Mouse (Mus musculus) midbrain, embryonic 12.5 days (tissue): ENCODE results near the gene Kif27. TPM values are rescaled to one million over a fixed set of nuclear protein-coding genes. Genes with fewer than 3 reads are reported as not detected.

Experiments used
- ATAC-seq: fragments of 200-750 bp; cut with Nextera tagmentation; 2 replicates; pipeline ENCODE4 v1.8.0; 2017; ENCODE audit warnings: low read depth, moderate TSS enrichment, moderate library complexity; ENCODE audit not compliant: low FRiP score
- H3K27ac ChIP-seq: fragments of 300-500 bp; sonication (generic); replicated peaks from 2 replicates; pipeline ENCODE4 v1.5.1; 2016; ENCODE audit warnings: mild to moderate bottlenecking
- H3K27me3 ChIP-seq: fragments of 300-500 bp; sonication (generic); 2 replicates; pipeline ENCODE4 v1.6.1; 2016; ENCODE audit warnings: mild to moderate bottlenecking
- H3K36me3 ChIP-seq: fragments of 300-500 bp; sonication (generic); 2 replicates; pipeline ENCODE4 v1.6.1; 2016
- H3K4me1 ChIP-seq: fragments of 300-500 bp; sonication (generic); 2 replicates; pipeline ENCODE4 v1.6.1; 2016
- H3K4me2 ChIP-seq: fragments of 300-500 bp; sonication (generic); replicated peaks from 2 replicates; pipeline ENCODE4 v1.6.1; 2016; ENCODE audit warnings: mild to moderate bottlenecking, moderate library complexity
- H3K4me3 ChIP-seq: fragments of 300-500 bp; sonication (generic); 2 replicates; pipeline ENCODE4 v1.5.1; 2016; ENCODE audit warnings: mild to moderate bottlenecking
- H3K9ac ChIP-seq: fragments of 300-500 bp; sonication (generic); replicated peaks from 2 replicates; pipeline ENCODE4 v1.6.1; 2016; ENCODE audit warnings: mild to moderate bottlenecking, moderate library complexity
- H3K9me3 ChIP-seq: fragments of 300-500 bp; sonication (generic); 2 replicates; pipeline ENCODE4 v1.6.1; 2016; ENCODE audit warnings: mild to moderate bottlenecking
- WGBS: fragments of 180-500 bp; shearing (Covaris S2); methylation state at CpG from one replicate; pipeline ENCODE4 v1.1.7; 2016; 5-methylcytosine and 5-hydroxymethylcytosine counted together
- polyA plus RNA-seq: library from polyadenylated mRNA; unstranded; fragments of >200 nt; fragmentation: Nextera tagmentation; extraction: Ambion mirVana; gene quantifications from 2 replicates; pipeline ENCODE4 v1.2.1, GENCODE M21; 2016

Gene Kif27
- polyA plus RNA-seq, 1 experiment from 2014 or later = 1.3 TPM

DNA sequence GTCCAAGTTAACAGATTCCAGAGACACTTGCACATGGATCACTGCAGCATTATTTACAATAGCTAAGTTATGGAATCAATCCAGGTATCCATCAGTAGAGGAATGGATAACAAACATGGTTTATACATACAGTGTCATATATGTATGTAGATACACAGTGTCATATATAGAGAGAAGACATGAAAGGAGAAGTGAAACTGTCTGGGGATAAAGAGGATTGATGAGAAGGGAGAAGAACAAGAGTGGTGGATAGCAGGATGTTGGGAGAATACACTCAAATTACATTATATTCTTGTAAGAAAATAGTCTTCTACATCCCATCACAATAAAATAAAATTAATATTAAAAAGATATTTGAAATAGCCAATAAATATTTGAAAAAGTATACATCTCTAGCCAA lies 5.9 kb downstream of the Kif27 start:
- Histone ChIP-seq H3K9me3 (no peaks in the 10 kb centered on the region), H3K4me1 (no peaks in the 10 kb centered on the region), H3K4me3 (no peak overlapping the region), H3K9ac (no peak overlapping the region), H3K36me3 (no peaks in the 10 kb centered on the region), H3K27ac (no peak overlapping the region), H3K27me3 (no peaks in the 10 kb centered on the region; the same call in 1 of the 2 replicates), H3K4me2 (no peak overlapping the region)
- no peak for ATAC-seq

DNA sequence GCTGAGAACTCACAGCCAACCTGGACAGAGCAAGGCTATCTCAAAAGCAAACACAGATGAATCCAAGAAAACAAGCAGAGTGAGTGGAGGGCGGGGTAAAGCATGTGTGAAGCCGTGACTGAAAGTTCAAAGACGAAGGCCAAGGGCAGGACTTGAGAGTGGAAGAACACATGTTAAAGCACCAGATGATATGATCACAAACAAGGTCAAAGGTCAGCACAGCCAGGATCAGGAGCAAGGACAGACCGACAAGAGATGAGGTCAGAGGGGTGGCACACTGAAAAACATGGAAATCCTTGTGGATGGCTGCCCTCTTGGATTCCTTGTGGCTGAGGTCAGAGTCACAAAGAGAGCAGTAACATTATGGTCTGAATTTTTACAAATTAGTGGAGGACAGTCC lies 8.3 kb downstream of the Kif27 start:
- no peak for ATAC-seq
- WGBS = 79% methylated on average over 4 of the region's 4 CpGs
- no peaks in the 10 kb centered on the region for H3K27me3 ChIP-seq

DNA sequence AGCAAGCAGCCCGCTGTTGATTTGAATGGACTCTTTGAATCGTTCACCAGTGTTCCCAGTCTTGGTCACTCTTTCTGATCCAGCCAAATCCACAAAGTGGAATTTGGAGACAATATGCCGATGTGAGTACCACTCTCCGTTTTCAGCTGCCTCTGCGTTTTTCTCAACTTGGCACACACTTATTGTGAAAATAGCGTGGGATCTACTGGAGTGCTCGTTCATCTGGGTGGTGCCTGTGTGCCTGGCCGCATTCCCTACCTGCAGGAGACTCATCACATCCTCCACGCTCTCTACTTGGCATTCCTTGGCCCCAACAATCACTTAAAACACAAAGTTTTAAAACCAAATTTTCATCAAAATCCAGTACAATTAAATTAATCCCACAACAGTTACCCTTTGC lies 14.4 kb downstream of the Kif27 start:
- H3K36me3 ChIP-seq = no peaks in the 10 kb centered on the region
- no peak overlapping the region for H3K27ac ChIP-seq
- no peaks in the 10 kb centered on the region for H3K4me1 ChIP-seq
- H3K27me3 ChIP-seq = no peaks in the 10 kb centered on the region
- 83% methylated on average over 9 of the region's 9 CpGs for WGBS
- no peak for ATAC-seq
- H3K4me2 ChIP-seq = no peak overlapping the region
- H3K9ac ChIP-seq = no peak overlapping the region
- no peaks in the 10 kb centered on the region for H3K9me3 ChIP-seq
- no peak overlapping the region for H3K4me3 ChIP-seq

More for the DNA sequence above, 8.3 kb downstream of the Kif27 start:
- H3K4me2 ChIP-seq = no peak overlapping the region
- H3K27ac ChIP-seq = no peak overlapping the region
- no peaks in the 10 kb centered on the region for H3K9me3 ChIP-seq
- no peaks in the 10 kb centered on the region for H3K4me1 ChIP-seq
- no peak overlapping the region for H3K9ac ChIP-seq
- no peaks in the 10 kb centered on the region for H3K36me3 ChIP-seq
- H3K4me3 ChIP-seq = no peak overlapping the region

DNA sequence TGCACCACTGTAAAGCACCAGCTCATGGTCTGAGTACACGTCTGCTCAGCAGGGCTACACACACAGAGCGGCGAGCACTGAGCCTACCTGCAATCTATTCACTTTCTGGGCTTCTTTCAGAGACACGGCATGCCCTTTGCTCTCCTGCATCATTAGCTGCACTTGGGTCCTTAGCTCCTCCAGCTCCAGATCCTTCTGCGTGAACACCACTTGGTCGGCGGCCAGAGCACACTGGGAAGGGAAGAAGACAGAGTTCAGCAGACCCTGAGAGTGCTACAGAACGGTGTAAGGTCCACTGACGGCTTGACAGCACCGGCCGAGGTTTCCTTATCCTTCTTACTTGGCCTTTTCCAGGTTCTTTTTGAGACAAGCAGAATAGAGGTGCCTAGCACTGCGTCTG lies 21.5 kb downstream of the Kif27 start:
- Histone ChIP-seq H3K4me2 (no peak overlapping the region), H3K36me3 (no peaks in the 10 kb centered on the region), H3K4me3 (no peak overlapping the region), H3K27me3 (no peaks in the 10 kb centered on the region), H3K9ac (no peak overlapping the region), H3K4me1 (no peaks in the 10 kb centered on the region), H3K27ac (no peak overlapping the region), H3K9me3 (no peaks in the 10 kb centered on the region)
- 84% methylated on average over 12 of the region's 12 CpGs for WGBS
- ATAC-seq = no peak

DNA sequence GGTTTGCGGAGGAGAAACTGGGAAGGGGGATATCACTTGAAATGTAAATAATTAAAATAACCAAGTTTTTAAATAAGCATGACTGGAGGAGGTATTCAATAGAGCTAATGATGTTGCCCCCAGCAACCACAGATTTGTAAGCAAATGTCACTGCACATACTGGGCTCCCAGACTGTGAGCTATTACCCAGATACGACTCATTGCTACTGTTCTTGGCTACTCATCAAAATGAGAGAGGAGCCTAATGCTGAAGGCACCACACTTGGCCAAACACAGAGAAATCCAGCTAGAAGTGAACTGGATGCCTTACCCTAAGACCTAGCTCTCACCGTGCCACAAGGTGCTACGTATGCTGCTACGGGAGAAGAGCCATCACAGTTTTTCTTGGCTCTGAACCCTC lies 24.8 kb downstream of the Kif27 start:
- no peak overlapping the region for H3K27ac ChIP-seq
- 95% methylated on average over 5 of the region's 5 CpGs for whole genome bisulfite sequencing
- no peaks in the 10 kb centered on the region for H3K9me3 ChIP-seq
- no peak overlapping the region for H3K4me3 ChIP-seq
- no peak overlapping the region for H3K4me2 ChIP-seq
- H3K9ac ChIP-seq = no peak overlapping the region
- ATAC-seq = no peak
- no peaks in the 10 kb centered on the region for H3K4me1 ChIP-seq
- H3K36me3 ChIP-seq = no peaks in the 10 kb centered on the region
- H3K27me3 ChIP-seq = no peaks in the 10 kb centered on the region

DNA sequence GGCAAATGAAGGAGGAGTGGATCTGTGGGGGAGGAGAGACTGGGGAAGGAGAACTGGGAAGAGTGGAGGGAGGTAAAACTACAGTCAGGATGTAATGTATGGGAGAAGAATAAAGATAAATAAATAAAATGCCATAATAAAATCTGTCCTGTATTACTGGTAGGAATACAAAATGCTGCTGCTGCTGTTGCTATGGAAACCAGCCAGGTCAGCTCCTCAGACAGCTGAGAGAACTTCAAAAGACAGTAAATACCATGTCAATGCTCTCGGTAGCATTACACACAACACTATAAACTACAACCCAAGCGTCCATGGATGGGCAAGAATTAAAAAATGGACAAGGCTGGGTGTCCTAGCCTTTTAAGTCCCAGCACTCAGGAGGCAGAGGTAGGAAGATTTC lies 41.2 kb downstream of the Kif27 start:
- Histone ChIP-seq H3K36me3 (no peaks in the 10 kb centered on the region), H3K27ac (no peak overlapping the region), H3K4me2 (no peak overlapping the region), H3K27me3 (no peaks in the 10 kb centered on the region), H3K4me1 (no peaks in the 10 kb centered on the region), H3K4me3 (no peak overlapping the region), H3K9me3 (no peaks in the 10 kb centered on the region), H3K9ac (no peak overlapping the region)
- whole genome bisulfite sequencing = 68% methylated on average over 2 of the region's 2 CpGs
- ATAC-seq = no peak

DNA sequence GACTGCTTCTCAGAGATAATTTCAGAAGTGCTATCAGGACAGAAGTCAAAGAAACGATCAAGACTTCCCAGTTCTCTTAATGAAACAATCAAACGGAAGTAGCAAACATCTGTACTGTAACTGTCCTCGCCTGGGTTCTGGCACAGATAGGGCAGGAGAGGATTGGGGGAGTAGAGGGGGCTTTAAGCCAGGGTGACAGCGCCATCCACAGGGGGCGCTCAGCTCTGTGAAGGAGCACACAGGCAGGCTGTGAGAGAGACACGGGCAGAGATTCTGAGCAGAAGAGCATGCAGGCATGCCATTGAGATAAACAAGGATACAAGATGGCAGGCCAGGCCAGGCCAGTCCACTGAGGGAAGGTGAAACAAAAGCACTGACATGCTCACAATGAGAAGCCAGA lies 43.9 kb downstream of the Kif27 start:
- no peak for ATAC-seq
- H3K9me3 ChIP-seq = no peaks in the 10 kb centered on the region
- no peak overlapping the region for H3K9ac ChIP-seq
- H3K27ac ChIP-seq = no peak overlapping the region
- no peaks in the 10 kb centered on the region for H3K27me3 ChIP-seq
- no peaks in the 10 kb centered on the region for H3K36me3 ChIP-seq
- no peaks in the 10 kb centered on the region for H3K4me1 ChIP-seq
- WGBS = 63% methylated on average over 6 of the region's 6 CpGs
- no peak overlapping the region for H3K4me2 ChIP-seq
- no peak overlapping the region for H3K4me3 ChIP-seq

DNA sequence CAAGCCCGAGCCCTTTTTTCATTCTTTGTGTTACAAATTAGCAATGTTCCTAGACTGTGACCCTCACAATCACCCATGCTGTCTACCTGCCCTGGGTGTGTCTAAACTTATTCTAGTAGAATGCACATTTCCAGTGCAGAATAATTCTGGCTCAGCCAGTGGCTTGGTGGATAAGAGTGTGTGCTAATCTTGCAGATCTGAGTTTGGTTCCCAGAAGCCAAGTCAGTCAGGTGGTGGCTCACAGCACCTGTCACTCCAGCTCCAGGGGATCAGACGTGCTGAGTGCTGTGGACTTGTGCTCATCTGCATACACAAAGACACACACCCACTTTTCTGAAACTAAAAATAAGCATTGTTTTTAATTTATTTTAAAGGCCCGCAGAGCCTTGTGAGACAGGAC lies 45.2 kb downstream of the Kif27 start:
- 71% methylated on average over 3 of the region's 3 CpGs for WGBS
- Histone ChIP-seq H3K27me3 (no peaks in the 10 kb centered on the region), H3K9ac (no peak overlapping the region), H3K4me3 (no peak overlapping the region), H3K27ac (no peak overlapping the region), H3K9me3 (no peaks in the 10 kb centered on the region), H3K36me3 (no peaks in the 10 kb centered on the region), H3K4me1 (no peaks in the 10 kb centered on the region), H3K4me2 (no peak overlapping the region)
- no peak for ATAC-seq

DNA sequence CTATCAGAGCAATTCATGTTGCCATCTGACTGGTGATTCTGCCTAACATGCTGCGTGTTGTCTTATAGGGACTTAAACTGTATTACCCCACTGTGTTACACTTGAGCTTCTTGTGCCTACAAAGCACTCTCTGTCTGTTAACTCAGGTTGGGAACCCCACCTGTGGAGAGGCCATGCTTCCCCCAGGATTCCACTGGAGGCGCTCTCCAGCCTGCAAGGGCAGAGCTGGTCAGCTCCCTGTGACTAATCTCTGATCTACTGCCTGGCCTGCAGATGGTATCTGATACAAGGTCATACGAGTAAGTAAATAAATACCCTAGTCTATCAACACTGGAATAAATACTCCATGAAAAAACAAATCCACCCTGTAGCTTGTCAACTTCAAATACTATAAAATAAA lies 47.6 kb downstream of the Kif27 start:
- no peak for ATAC-seq

DNA sequence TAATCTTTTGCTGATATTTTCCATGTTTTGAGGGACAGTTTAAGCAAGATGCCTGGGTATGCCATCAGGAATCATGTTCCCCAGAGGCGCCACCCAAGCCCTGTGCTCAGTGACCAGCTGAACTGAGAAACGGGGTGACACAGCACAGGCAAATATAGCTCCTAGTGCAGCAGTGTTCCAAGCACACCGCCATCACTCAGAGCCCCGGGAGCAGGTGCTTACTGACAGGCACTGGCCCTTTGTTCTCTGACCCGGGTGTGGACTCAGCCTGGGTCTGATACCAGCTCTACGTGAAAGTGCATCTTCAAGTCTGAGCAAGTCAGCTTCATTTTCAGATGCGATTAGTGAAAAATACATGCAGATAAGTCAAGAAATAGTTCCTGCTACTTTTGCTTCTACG lies 49.4 kb downstream of the Kif27 start:
- no peak overlapping the region for H3K4me3 ChIP-seq
- H3K36me3 ChIP-seq = no peaks in the 10 kb centered on the region
- 73% methylated on average over 8 of the region's 8 CpGs for WGBS
- H3K9me3 ChIP-seq = no peaks in the 10 kb centered on the region
- no peak overlapping the region for H3K9ac ChIP-seq
- ATAC-seq = no peak
- H3K27ac ChIP-seq = no peak overlapping the region
- no peaks in the 10 kb centered on the region for H3K27me3 ChIP-seq
- H3K4me2 ChIP-seq = no peak overlapping the region
- H3K4me1 ChIP-seq = no peaks in the 10 kb centered on the region

More for the DNA sequence above, 47.6 kb downstream of the Kif27 start:
- H3K4me3 ChIP-seq = no peak overlapping the region
- H3K4me2 ChIP-seq = no peak overlapping the region
- H3K36me3 ChIP-seq = no peaks in the 10 kb centered on the region
- no peaks in the 10 kb centered on the region for H3K9me3 ChIP-seq
- WGBS = 52% methylated on average over 3 of the region's 3 CpGs
- no peaks in the 10 kb centered on the region for H3K4me1 ChIP-seq
- no peaks in the 10 kb centered on the region for H3K27me3 ChIP-seq
- no peak overlapping the region for H3K9ac ChIP-seq
- H3K27ac ChIP-seq = no peak overlapping the region

DNA sequence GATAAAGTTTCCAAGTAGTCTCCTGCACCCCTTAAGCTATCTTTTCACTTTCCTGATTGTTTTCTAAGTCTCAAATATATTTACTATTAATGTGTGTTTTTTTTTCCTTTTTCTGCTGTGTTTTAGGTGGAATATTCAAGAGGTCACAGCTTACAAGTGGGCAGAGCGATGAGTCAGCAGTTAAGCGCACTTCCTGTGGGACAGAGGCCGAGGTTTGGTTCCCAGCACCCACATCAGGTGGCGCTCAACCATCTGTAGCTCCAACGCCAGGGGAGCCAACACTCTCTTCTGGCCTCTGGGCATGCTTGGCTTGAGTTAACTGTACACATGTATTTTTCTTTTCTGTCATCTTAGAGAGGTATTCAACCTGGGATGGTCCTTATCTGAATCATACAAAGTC lies 51.5 kb downstream of the Kif27 start:
- Histone ChIP-seq H3K27ac (no peak overlapping the region), H3K9ac (no peak overlapping the region), H3K27me3 (no peaks in the 10 kb centered on the region), H3K9me3 (no peaks in the 10 kb centered on the region), H3K36me3 (no peaks in the 10 kb centered on the region), H3K4me1 (no peaks in the 10 kb centered on the region), H3K4me3 (no peak overlapping the region), H3K4me2 (no peak overlapping the region)
- 95% methylated on average over 5 of the region's 5 CpGs for WGBS
- no peak for ATAC-seq

DNA sequence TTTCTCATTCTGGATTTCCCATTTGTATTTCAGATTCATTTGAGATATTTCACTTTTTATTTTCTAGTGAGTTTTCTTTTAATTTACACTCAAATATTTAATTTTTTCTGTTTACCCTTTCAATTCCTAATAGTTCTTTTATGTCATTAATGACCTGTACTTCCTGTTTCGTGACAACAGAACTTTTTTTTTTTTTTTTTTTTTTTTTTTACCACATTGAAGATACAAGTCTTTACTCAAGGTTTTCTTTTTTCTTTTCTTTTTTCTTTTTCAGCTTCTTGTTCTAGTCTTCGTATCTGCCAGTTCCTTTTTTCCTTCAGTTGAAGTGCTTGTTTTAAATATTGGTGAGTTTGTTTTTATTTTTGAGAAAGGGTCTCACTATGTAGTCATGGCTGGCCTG lies 53.7 kb downstream of the Kif27 start:
- H3K4me3 ChIP-seq = no peak overlapping the region
- no peaks in the 10 kb centered on the region for H3K9me3 ChIP-seq
- no peaks in the 10 kb centered on the region for H3K27me3 ChIP-seq
- no peak for ATAC-seq
- 89% methylated on average over 2 of the region's 2 CpGs for WGBS
- H3K4me1 ChIP-seq = no peaks in the 10 kb centered on the region
- no peaks in the 10 kb centered on the region for H3K36me3 ChIP-seq
- H3K9ac ChIP-seq = no peak overlapping the region
- no peak overlapping the region for H3K27ac ChIP-seq
- no peak overlapping the region for H3K4me2 ChIP-seq

DNA sequence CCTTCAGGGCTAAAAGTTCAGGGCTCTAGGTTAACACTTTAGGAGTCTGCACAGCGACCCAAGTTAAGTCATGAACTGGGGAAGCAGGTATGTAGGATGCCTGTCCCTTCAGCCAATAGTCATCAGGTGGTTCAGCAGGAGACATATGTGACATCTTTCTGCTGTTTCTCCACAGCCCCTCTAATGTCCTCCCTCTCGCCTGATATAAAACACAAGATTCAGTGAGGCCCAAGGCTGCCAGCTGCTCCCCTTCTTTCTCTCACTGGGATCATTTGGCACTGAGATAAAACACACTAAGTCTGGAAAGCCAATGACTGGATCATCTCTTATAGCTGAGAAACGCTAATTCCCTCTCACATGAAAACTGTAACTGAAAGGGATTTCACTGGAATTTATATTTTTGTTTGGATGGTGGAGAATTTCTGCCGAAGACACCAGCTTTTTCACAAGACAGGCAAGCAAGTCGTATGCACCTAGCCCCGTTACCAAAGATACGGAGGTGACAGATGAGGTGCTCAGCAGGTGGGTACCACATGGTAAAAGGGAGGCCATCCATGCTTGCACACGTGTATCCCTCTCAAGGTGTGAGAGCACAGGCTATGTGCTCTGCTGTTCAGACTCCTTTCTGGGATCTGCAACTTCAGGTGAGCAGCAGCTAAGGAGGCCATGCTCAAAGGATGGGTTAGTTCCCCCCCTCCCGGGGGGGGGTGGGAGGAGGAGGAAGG lies 56.3 kb downstream of the Kif27 start:
- H3K9me3 ChIP-seq = no peaks in the 10 kb centered on the region
- no peak overlapping the region for H3K4me3 ChIP-seq
- H3K4me1 ChIP-seq = no peaks in the 10 kb centered on the region
- no peak overlapping the region for H3K4me2 ChIP-seq
- no peaks in the 10 kb centered on the region for H3K27me3 ChIP-seq
- H3K27ac ChIP-seq = no peak overlapping the region
- WGBS = 85% methylated on average over 9 of the region's 9 CpGs
- H3K9ac ChIP-seq = no peak overlapping the region
- H3K36me3 ChIP-seq = no peaks in the 10 kb centered on the region
- ATAC-seq = no peak
